Mouse (Mus musculus): Measurements from ENCODE around the gene Syk.

The Syk gene

GRCm38 (mm10) chr13:52651383-52652252, 68.6 kb downstream of the Syk start:
- peak; percentile 15 to 77 for DNase-seq (ENCODE audit: low spot score in 2 of 2)

- DNase-seq (ENCODE audit: low spot score in 2 of 2), result no peak
Measured at GRCm38 (mm10) chr13:52652253-52652628, 69.3 kb downstream of the Syk start.

- no peak for DNase-seq (ENCODE audit: low spot score in 2 of 2)
Measured at GRCm38 (mm10) chr13:52654081-52654829, 71.3 kb downstream of the Syk start.

GRCm38 (mm10) chr13:52654830-52655308, 71.9 kb downstream of the Syk start:
- DNase-seq (ENCODE audit: low spot score in 2 of 2), result no peak

- no peak for DNase-seq (ENCODE audit: low spot score in 2 of 2)
Measured at GRCm38 (mm10) chr13:52657966-52658365, 75.0 kb downstream of the Syk start.

GRCm38 (mm10) chr13:52658477-52658876, 75.5 kb downstream of the Syk start:
- peak; percentile 51 to 59 for DNase-seq (ENCODE audit: low spot score in 2 of 2)

GRCm38 (mm10) chr13:52659171-52659665, 76.2 kb downstream of the Syk start:
- DNase-seq (ENCODE audit: low spot score in 2 of 2), result no peak

- no peak for DNase-seq (ENCODE audit: low spot score in 2 of 2)
Measured at GRCm38 (mm10) chr13:52669889-52670288, 86.9 kb downstream of the Syk start.

GRCm38 (mm10) chr13:52673272-52673671, 90.3 kb downstream of the Syk start:
- DNase-seq (ENCODE audit: low spot score in 2 of 2), result no peak

GRCm38 (mm10) chr13:52673856-52674255, 90.9 kb downstream of the Syk start:
- DNase-seq (ENCODE audit: low spot score in 2 of 2), result no peak

GRCm38 (mm10) chr13:52674839-52675238, 91.9 kb downstream of the Syk start:
- no peak for DNase-seq (ENCODE audit: low spot score in 2 of 2)

- no peak for DNase-seq (ENCODE audit: low spot score in 2 of 2)
Measured at GRCm38 (mm10) chr13:52675526-52676294, 92.7 kb downstream of the Syk start.

- DNase-seq (ENCODE audit: low spot score in 2 of 2), result no peak
Measured at GRCm38 (mm10) chr13:52676671-52677445, 93.9 kb downstream of the Syk start.

GRCm38 (mm10) chr13:52679906-52680305, 96.9 kb downstream of the Syk start:
- DNase-seq (ENCODE audit: low spot score in 2 of 2), result peak; percentile 46 to 75

GRCm38 (mm10) chr13:52682107-52682506, 99.1 kb downstream of the Syk start:
- DNase-seq (ENCODE audit: low spot score in 2 of 2), result no peak

GRCm38 (mm10) chr13:52690425-52690824, 107.5 kb downstream of the Syk start:
- no peak for DNase-seq (ENCODE audit: low spot score in 2 of 2)

- no peak for DNase-seq (ENCODE audit: low spot score in 2 of 2)
Measured at GRCm38 (mm10) chr13:52692311-52692710, 109.3 kb downstream of the Syk start.

- DNase-seq (ENCODE audit: low spot score in 2 of 2), result no peak
Measured at GRCm38 (mm10) chr13:52694857-52695256, 111.9 kb downstream of the Syk start.

Measured in frontal cortex, postnatal 36 days (tissue).